In genomic region chr6:135363344-135364040, GRCm38 (mm10) we compare ENCODE assay signal across 9 mouse cellular contexts. TPM values are rescaled to one million over a fixed set of nuclear protein-coding genes. Genes with fewer than 3 reads are reported as not detected.
DNase-seq lines count a peak whose midpoint lies in the region; ATAC-seq and TF ChIP-seq lines count a peak whose summit lies in the region.
"Had no signal": no experiment of that assay in that cellular context is flagged by ENCODE, and none has a peak within 500 bp of the region (broad histone marks: within the 10 kb centered on the region; RNA-seq: fewer than 3 reads in every experiment).

No protein-coding gene starts in this region.

- H3K27me3 ChIP-seq in kidney, embryonic 16.5 days (ENCODE audit: insufficient read depth, low read length), result no peaks in the 10 kb centered on the region
- no peaks in the 10 kb centered on the region for H3K27me3 ChIP-seq in CH12.LX (replicated peaks)
- H3K27me3 ChIP-seq in embryonic facial prominence, embryonic 11.5 days (ENCODE audit: control insufficient read depth, insufficient read depth, low read length), result no peaks in the 10 kb centered on the region
- no peaks in the 10 kb centered on the region for H3K27me3 ChIP-seq in limb, embryonic 12.5 days

- no peaks in the 10 kb centered on the region for H3K79me2 ChIP-seq in CH12.LX (replicated peaks; ENCODE audit: control insufficient read depth, extremely low read depth, insufficient read depth, poor library complexity, severe bottlenecking)

- H3K9ac ChIP-seq in kidney, embryonic 16.5 days (replicated peaks; ENCODE audit: low read length), result peak overlapping the region; percentile 70
- peak overlapping the region; percentile 9 for H3K9ac ChIP-seq in CH12.LX (ENCODE audit: insufficient read depth, low read depth)
- H3K9ac ChIP-seq in embryonic facial prominence, embryonic 11.5 days (replicated peaks; ENCODE audit: low read length), result 0 out of 2 replicates have a peak overlapping the region, but pooled peaks have one; percentile 13
- H3K9ac ChIP-seq in limb, embryonic 12.5 days (replicated peaks), result peak overlapping the region; percentile 44

- TF ChIP-seq CTCF in CH12.LX (conservative IDR thresholded peaks at IDR 0.05 in 1 of 2, IDR thresholded peaks at IDR 0.05 in 1 of 2; ENCODE audit: low read depth in 2 of 2, low read length in 2 of 2), result no peak

- TF ChIP-seq POLR2A in CH12.LX (IDR thresholded peaks at IDR 0.05; ENCODE audit: low read depth, low read length), result no peak

- 46% methylated on average over 10 of the region's 10 CpGs for WGBS in kidney, embryonic 16.5 days
- WGBS in embryonic facial prominence, embryonic 11.5 days, result 61% methylated on average over 10 of the region's 10 CpGs
- 51% methylated on average over 10 of the region's 10 CpGs for WGBS in limb, embryonic 12.5 days

- DNase-seq in kidney, postnatal 10 days, result no peak
- peak; percentile 15 for DNase-seq in CH12.LX (ENCODE audit: extremely low read depth)
- DNase-seq in embryonic facial prominence, embryonic 11.5 days (ENCODE audit: low spot score), result peak; percentile 34
- DNase-seq in left cerebral cortex, adult 11 months (ENCODE audit: low spot score), result no peak
- DNase-seq in cerebellum, adult 8-10 months, result no peak

- H3K27ac ChIP-seq in kidney, embryonic 16.5 days (ENCODE audit: low read length), result peak overlapping the region; percentile 96
- H3K27ac ChIP-seq in CH12.LX (ENCODE audit: insufficient read depth, low read depth), result no peak overlapping the region
- H3K27ac ChIP-seq in embryonic facial prominence, embryonic 11.5 days (replicated peaks; ENCODE audit: low read depth, low read length), result 0 out of 2 replicates have a peak overlapping the region, but pooled peaks have one; percentile 22
- peak overlapping the region; percentile 94 for H3K27ac ChIP-seq in limb, embryonic 12.5 days

- H3K4me3 ChIP-seq in kidney, embryonic 16.5 days (ENCODE audit: low read length), result peak overlapping the region; percentile 55
- H3K4me3 ChIP-seq in CH12.LX (replicated peaks in 1 of 3; ENCODE audit: low read depth in 2 of 3, low read length in 2 of 3, poor library complexity in 1 of 3), result peak overlapping the region in 2 of 3 experiments; percentile 44 to 58
- no peak overlapping the region for H3K4me3 ChIP-seq in embryonic facial prominence, embryonic 11.5 days (ENCODE audit: low read depth, low read length)
- peak overlapping the region; percentile 37 for H3K4me3 ChIP-seq in limb, embryonic 12.5 days (replicated peaks)

- peaks cover 65% of the 10 kb centered on the region for H3K4me1 ChIP-seq in kidney, embryonic 16.5 days (ENCODE audit: insufficient read depth, low read length)
- peaks cover 0 to 32% of the 10 kb centered on the region in 2 experiments; a peak in 3 of 4 replicates for H3K4me1 ChIP-seq in CH12.LX (ENCODE audit: control insufficient read depth in 1 of 2, insufficient read depth in 2 of 2)
- H3K4me1 ChIP-seq in embryonic facial prominence, embryonic 11.5 days (ENCODE audit: control insufficient read depth, insufficient read depth, low read length), result no peaks in the 10 kb centered on the region
- H3K4me1 ChIP-seq in limb, embryonic 12.5 days (replicated peaks), result peaks cover 58% of the 10 kb centered on the region

- no peaks in the 10 kb centered on the region for H3K9me3 ChIP-seq in kidney, embryonic 16.5 days (ENCODE audit: low read length)
- no peaks in the 10 kb centered on the region for H3K9me3 ChIP-seq in CH12.LX (replicated peaks; ENCODE audit: low read length)
- no peaks in the 10 kb centered on the region for H3K9me3 ChIP-seq in embryonic facial prominence, embryonic 11.5 days (replicated peaks; ENCODE audit: control insufficient read depth, low read length)
- H3K9me3 ChIP-seq in limb, embryonic 12.5 days, result no peaks in the 10 kb centered on the region

- no peaks in the 10 kb centered on the region; the same call in 1 of the 2 replicates for H3K36me3 ChIP-seq in kidney, embryonic 16.5 days (ENCODE audit: insufficient read depth, low read length)
- H3K36me3 ChIP-seq in CH12.LX (replicated peaks in 1 of 2; ENCODE audit: control insufficient read depth in 1 of 2, insufficient read depth in 1 of 2, low read length in 1 of 2), result no peaks in the 10 kb centered on the region
- H3K36me3 ChIP-seq in embryonic facial prominence, embryonic 11.5 days (replicated peaks; ENCODE audit: control insufficient read depth, insufficient read depth, low read depth, low read length), result no peaks in the 10 kb centered on the region
- no peaks in the 10 kb centered on the region for H3K36me3 ChIP-seq in limb, embryonic 12.5 days

- in situ Hi-C loops in CH12.LX (cut with MboI; ENCODE audit: low pct_ligation_motif_present, low pct_unique_long_range_greater_than_20kb, low sequenced_read_pairs), result loop anchor here (10.0 kb wide), 1 partner anchor 189 kb away; no protein-coding TSS in a partner anchor

- TF ChIP-seq RAD21 in CH12.LX (IDR thresholded peaks at IDR 0.05; ENCODE audit: low read depth, low read length), result no peak

- no peak for ATAC-seq in kidney, embryonic 16.5 days (ENCODE audit: low FRiP score, low TSS enrichment)
- no peak for ATAC-seq in embryonic facial prominence, embryonic 11.5 days (replicated peaks; ENCODE audit: insufficient number of reproducible peaks, low FRiP score, low TSS enrichment, low read depth)
- ATAC-seq in limb, embryonic 12.5 days (ENCODE audit: insufficient number of reproducible peaks, insufficient read depth, low FRiP score, low TSS enrichment, low read depth), result no peak
- no peak for ATAC-seq in inflammation-experienced regulatory T-cells, adult 6 months

- TF ChIP-seq EP300 in CH12.LX (IDR thresholded peaks at IDR 0.05; ENCODE audit: low read length), result no peak

- H3K4me2 ChIP-seq in kidney, embryonic 16.5 days (replicated peaks; ENCODE audit: low read depth, low read length), result peak overlapping the region; percentile 54
- H3K4me2 ChIP-seq in CH12.LX (ENCODE audit: insufficient read depth, low read depth, poor library complexity, severe bottlenecking), result peak overlapping the region; percentile 86
- H3K4me2 ChIP-seq in embryonic facial prominence, embryonic 11.5 days (ENCODE audit: low read depth, low read length), result no peak overlapping the region; the same call in 1 of the 2 replicates
- peak overlapping the region; percentile 51 for H3K4me2 ChIP-seq in limb, embryonic 12.5 days

- dilution Hi-C loops in CH12.LX (cut with MboI; ENCODE audit: extremely low pct_ligation_motif_present, extremely low pct_unique_long_range_greater_than_20kb, low sequenced_read_pairs), result no loop called here

TF ChIP-seq in CH12.LX, 34 proteins besides CTCF, POLR2A, EP300 and RAD21:
- TF ChIP-seq ZNF384 (IDR thresholded peaks at IDR 0.05; ENCODE audit: low read depth, low read length) (no peak), IRF4 (IDR thresholded peaks at IDR 0.05; ENCODE audit: low read depth, low read length) (no peak), CHD2 (IDR thresholded peaks at IDR 0.05; ENCODE audit: low read length) (no peak), POLR2AphosphoS2 (IDR thresholded peaks at IDR 0.05; ENCODE audit: low read depth, low read length) (no peak)

RNA-seq across cellular contexts. Expression of gene Emp1, which starts 1.1 kb away (rescaled TPM):
- polyA plus RNA-seq in kidney, embryonic 16.5 days (2015; fragmentation: Nextera tagmentation; extraction: Ambion mirVana), result 56.3 and 67.2 TPM in 2 replicates
- total RNA-seq in CH12.LX (2012; rRNA removed), result 1.9 and 2.5 TPM in 2 replicates
- 11.3 and 14.6 TPM in 2 replicates for total RNA-seq in CH12.LX (2014; rRNA removed)
- polyA plus RNA-seq in CH12.LX (2012; ENCODE audit: insufficient read length, low read depth), result 6.4 and 7.0 TPM in 2 replicates
- polyA plus RNA-seq in embryonic facial prominence, embryonic 11.5 days (2014; fragmentation: Nextera tagmentation; extraction: Ambion mirVana), result 6.6 and 7.3 TPM in 2 replicates
- polyA plus RNA-seq in limb, embryonic 12.5 days (2016; fragmentation: Nextera tagmentation; extraction: Ambion mirVana), result 38.0 and 39.4 TPM in 2 replicates
- polyA plus RNA-seq in inflammation-experienced regulatory T-cells, adult 6 months (2017; shearing (Covaris generic)), result 10 to 100 TPM in 2 of 3 experiments, 1 to 10 TPM in 1; 7.0 to 16.4 (median 12.2) TPM

RNA-seq across cellular contexts. Expression of gene Pbp2, which starts 53.3 kb away (rescaled TPM):
- 0.29 TPM in 1 of 2 replicates, not detected in the other for polyA plus RNA-seq in kidney, embryonic 16.5 days (2015; fragmentation: Nextera tagmentation; extraction: Ambion mirVana)
- total RNA-seq in CH12.LX (2012; rRNA removed), result not detected in 2 replicates
- not detected in 2 replicates for total RNA-seq in CH12.LX (2014; rRNA removed)
- not detected in 2 replicates for polyA plus RNA-seq in CH12.LX (2012; ENCODE audit: insufficient read length, low read depth)
- polyA plus RNA-seq in embryonic facial prominence, embryonic 11.5 days (2014; fragmentation: Nextera tagmentation; extraction: Ambion mirVana), result not detected in 2 replicates
- polyA plus RNA-seq in limb, embryonic 12.5 days (2016; fragmentation: Nextera tagmentation; extraction: Ambion mirVana), result 0.17 TPM in 1 of 2 replicates, not detected in the other
- not detected for polyA plus RNA-seq in inflammation-experienced regulatory T-cells, adult 6 months (2017; shearing (Covaris generic))
- total RNA-seq: hematopoietic stem cell, adult 5-6 weeks had no signal

Comparison
In these comparisons a context has a peak if more than half of its experiments do, and no peak if none do; other contexts are left out.
1. H3K9ac ChIP-seq: peak in every context shown above with its lines; median percentile 70 in kidney, embryonic 16.5 days; 44 in limb, embryonic 12.5 days; 13 in embryonic facial prominence, embryonic 11.5 days; 9 in CH12.LX.
2. DNase-seq: peak in CH12.LX (single experiment) and embryonic facial prominence, embryonic 11.5 days (single experiment); none in kidney, postnatal 10 days (single experiment), left cerebral cortex, adult 11 months (single experiment) and cerebellum, adult 8-10 months (single experiment).